Mouse (Mus musculus): ENCODE measurements around the gene Efhc1. TPM values are rescaled to one million over a fixed set of nuclear protein-coding genes. Genes with fewer than 3 reads are reported as not detected.

Gene Efhc1
- 0.24 TPM for polyA plus RNA-seq (2014; fragmentation: Illumina TruSeq; extraction: RNeasy Lipid Tissue Mini Kit (QIAGEN cat#74804); ENCODE audit: low read depth, low replicate concordance)

GRCm38 (mm10) chr1:20951300-20951763 lies at the start of gene Efhc1:
Efhc1 (plus strand) TSS chr1:20951626.

Other genes with a start within 250 kb of the Efhc1 start
- not detected for gene Il17a, start 220.7 kb upstream of the Efhc1 start, polyA plus RNA-seq (2014; fragmentation: Illumina TruSeq; extraction: RNeasy Lipid Tissue Mini Kit (QIAGEN cat#74804); ENCODE audit: low read depth, low replicate concordance)
- gene Il17f, start 161.0 kb upstream of the Efhc1 start, polyA plus RNA-seq (2014; fragmentation: Illumina TruSeq; extraction: RNeasy Lipid Tissue Mini Kit (QIAGEN cat#74804); ENCODE audit: low read depth, low replicate concordance): not detected
- gene Mcm3, start 131.3 kb upstream of the Efhc1 start, polyA plus RNA-seq (2014; fragmentation: Illumina TruSeq; extraction: RNeasy Lipid Tissue Mini Kit (QIAGEN cat#74804); ENCODE audit: low read depth, low replicate concordance): 0.95 TPM
- 0.40 TPM for gene Paqr8, start 61.0 kb upstream of the Efhc1 start, polyA plus RNA-seq (2014; fragmentation: Illumina TruSeq; extraction: RNeasy Lipid Tissue Mini Kit (QIAGEN cat#74804); ENCODE audit: low read depth, low replicate concordance)
- gene Tram2, start 127.6 kb downstream of the Efhc1 start, polyA plus RNA-seq (2014; fragmentation: Illumina TruSeq; extraction: RNeasy Lipid Tissue Mini Kit (QIAGEN cat#74804); ENCODE audit: low read depth, low replicate concordance): 3.2 TPM